Mouse (Mus musculus) stomach, adult 2 months (tissue): ENCODE data around the gene Paxbp1. TPM values are rescaled to one million over a fixed set of nuclear protein-coding genes. Genes with fewer than 3 reads are reported as not detected.

Experiments
- polyA plus RNA-seq: library from polyadenylated mRNA; depleted of rRNA; stranded (reverse); fragments of >200 nt; gene quantifications from 2 replicates; pipeline ENCODE4 v1.2.3, GENCODE M21; 2012; rRNA removed

Gene Paxbp1
- polyA plus RNA-seq, result 1.8 and 2.2 TPM in 2 replicates

GRCm38 (mm10) chr16:91044270-91045182 is at the start of gene Paxbp1:
Gene Paxbp1, minus strand, starts transcription at chr16:91044543.

GRCm38 (mm10) chr16:91011021-91011683 is 33.2 kb downstream of the Paxbp1 start, which contains the start of gene Synj1:
Gene Synj1, minus strand, starts transcription at chr16:91011308.

Other genes with a start within 250 kb of the Paxbp1 start
- gene Urb1, start 234.1 kb downstream of the Paxbp1 start, polyA plus RNA-seq, result 1.4 TPM in 2 replicates
- 2.4 and 3.8 TPM in 2 replicates for gene Eva1c, start 217.8 kb downstream of the Paxbp1 start, polyA plus RNA-seq
- gene Cfap298, start 109.4 kb downstream of the Paxbp1 start, polyA plus RNA-seq, result 20.7 and 33.1 TPM in 2 replicates
- 7.1 and 11.3 TPM in 2 replicates for gene Synj1, start 33.2 kb downstream of the Paxbp1 start, polyA plus RNA-seq
- gene 4932438H23Rik, start 50.6 kb upstream of the Paxbp1 start, polyA plus RNA-seq, result 0.24 and 0.68 TPM in 2 replicates
- not detected in 2 replicates for gene Olig2, start 180.9 kb upstream of the Paxbp1 start, polyA plus RNA-seq
- 0.03 and 0.06 TPM in 2 replicates for gene Olig1, start 225.2 kb upstream of the Paxbp1 start, polyA plus RNA-seq